In genomic region chr6:11906890-11907268, GRCm38 (mm10) we compare ENCODE assay signal across 8 mouse cellular contexts. TPM values are rescaled to one million over a fixed set of nuclear protein-coding genes. Genes with fewer than 3 reads are reported as not detected.
A peak's percentile ranks its signal among the peaks of the same experiment; 100 is the strongest.
DNase-seq lines count a peak whose midpoint lies in the region; ATAC-seq lines count a peak whose summit lies in the region.

No protein-coding gene starts in this region.

- peak overlapping the region; percentile 87 to 89 for H3K27ac ChIP-seq in heart, embryonic 14.5 days (replicated peaks in 1 of 2; ENCODE audit: control insufficient read depth in 1 of 2, insufficient read depth in 1 of 2, low read depth in 2 of 2, low read length in 2 of 2)
- H3K27ac ChIP-seq in forebrain, embryonic 16.5 days (ENCODE audit: low read length): no peak overlapping the region; the same call in 1 of the 2 replicates
- peak overlapping the region; percentile 86 for H3K27ac ChIP-seq in liver, embryonic 15.5 days (replicated peaks)

- peaks cover 39% of the 10 kb centered on the region for H3K36me3 ChIP-seq in heart, embryonic 14.5 days (ENCODE audit: control insufficient read depth, insufficient read depth, low read length)
- H3K36me3 ChIP-seq in forebrain, embryonic 16.5 days (ENCODE audit: control insufficient read depth, insufficient read depth): 0 out of 2 replicates have a peak, but pooled peaks cover 5% of the 10 kb centered on the region
- peaks cover 23% of the 10 kb centered on the region for H3K36me3 ChIP-seq in liver, embryonic 15.5 days (replicated peaks)

- H3K9ac ChIP-seq in heart, embryonic 14.5 days (ENCODE audit: low read length): peak overlapping the region; percentile 97
- peak overlapping the region; percentile 89 for H3K9ac ChIP-seq in forebrain, embryonic 16.5 days (replicated peaks; ENCODE audit: low read depth, low read length)
- peak overlapping the region; percentile 82 for H3K9ac ChIP-seq in liver, embryonic 15.5 days

- H3K4me3 ChIP-seq in heart, embryonic 14.5 days (ENCODE audit: control insufficient read depth in 1 of 2, insufficient read depth in 1 of 2, low read depth in 1 of 2, low read length in 2 of 2): peak overlapping the region; percentile 89 to 94
- peak overlapping the region; percentile 70 for H3K4me3 ChIP-seq in forebrain, embryonic 16.5 days (replicated peaks; ENCODE audit: low read length)
- H3K4me3 ChIP-seq in liver, embryonic 15.5 days (replicated peaks): peak overlapping the region; percentile 78

- WGBS in heart, embryonic 14.5 days: under 1% methylated on average over 5 of the region's 5 CpGs
- under 1% methylated on average over 5 of the region's 5 CpGs for WGBS in forebrain, embryonic 16.5 days
- 0% methylated on average over 5 of the region's 5 CpGs for WGBS in liver, embryonic 15.5 days (ENCODE audit: insufficient replicate concordance)

- peak; percentile 22; the same call in 1 of the 2 replicates for ATAC-seq in heart, embryonic 14.5 days (ENCODE audit: insufficient number of reproducible peaks, insufficient read depth, low FRiP score, low read depth)
- ATAC-seq in forebrain, embryonic 16.5 days: no peak
- peak; percentile 10 for ATAC-seq in liver, embryonic 15.5 days (ENCODE audit: insufficient read depth)

- peak overlapping the region; percentile 84 for H3K4me2 ChIP-seq in heart, embryonic 14.5 days (ENCODE audit: low read length)
- H3K4me2 ChIP-seq in forebrain, embryonic 16.5 days (ENCODE audit: low read length): peak overlapping the region; percentile 70
- H3K4me2 ChIP-seq in liver, embryonic 15.5 days: peak overlapping the region; percentile 76

- intact Hi-C loops in heart, postnatal 25 days (cut with DNase I): no loop called here
- intact Hi-C loops in gastrocnemius, postnatal 36 days (cut with DNase I): no loop called here

- H3K27me3 ChIP-seq in heart, embryonic 14.5 days (ENCODE audit: control insufficient read depth, insufficient read depth, low read length): no peaks in the 10 kb centered on the region
- H3K27me3 ChIP-seq in forebrain, embryonic 16.5 days (replicated peaks; ENCODE audit: control insufficient read depth, insufficient read depth, low read length): no peaks in the 10 kb centered on the region
- no peaks in the 10 kb centered on the region for H3K27me3 ChIP-seq in liver, embryonic 15.5 days

- DNase-seq in heart, postnatal 25 days (ENCODE audit: low spot score): no peak
- DNase-seq in MN1 (ENCODE audit: low spot score): peak; percentile 35
- no peak for DNase-seq in adrenal gland, adult 18-20 months (ENCODE audit: low spot score in 2 of 2)
- no peak for DNase-seq in urinary bladder, adult 2 months (ENCODE audit: low spot score)
- no peak for DNase-seq in gastrocnemius, postnatal 36 days

- no peaks in the 10 kb centered on the region for H3K9me3 ChIP-seq in heart, embryonic 14.5 days (ENCODE audit: control insufficient read depth, low read length)
- no peaks in the 10 kb centered on the region for H3K9me3 ChIP-seq in forebrain, embryonic 16.5 days (ENCODE audit: control insufficient read depth, low read length)
- no peaks in the 10 kb centered on the region for H3K9me3 ChIP-seq in liver, embryonic 15.5 days (replicated peaks)

- H3K4me1 ChIP-seq in heart, embryonic 14.5 days (ENCODE audit: control insufficient read depth in 2 of 2, insufficient read depth in 2 of 2, low read length in 2 of 2): peaks cover 2 to 13% of the 10 kb centered on the region in 2 experiments; a peak in 3 of 4 replicates
- peaks cover 17% of the 10 kb centered on the region for H3K4me1 ChIP-seq in forebrain, embryonic 16.5 days (replicated peaks; ENCODE audit: control insufficient read depth, insufficient read depth, low read length)
- peaks cover 29% of the 10 kb centered on the region for H3K4me1 ChIP-seq in liver, embryonic 15.5 days (replicated peaks)

RNA-seq across cellular contexts. Expression of gene Ndufa4, which starts 0.4 kb away (rescaled TPM):
- polyA plus RNA-seq in heart, embryonic 14.5 days (2014; fragmentation: Nextera tagmentation; extraction: Ambion mirVana): 1,963 and 2,026 TPM in 2 replicates
- total RNA-seq in heart, postnatal 25 days (2021): 1,000 to 10,000 TPM; 3,110 to 3,139 TPM
- 725 and 751 TPM in 2 replicates for polyA plus RNA-seq in forebrain, embryonic 16.5 days (2015; fragmentation: Nextera tagmentation; extraction: Ambion mirVana)
- polyA plus RNA-seq in liver, embryonic 15.5 days (2015; fragmentation: Nextera tagmentation; extraction: Ambion mirVana): 466 and 509 TPM in 2 replicates
- 1,000 to 10,000 TPM; 1,022 to 1,412 TPM for total RNA-seq in adrenal gland, adult 18-20 months (2021)
- 769 and 991 TPM in 2 replicates for polyA plus RNA-seq in urinary bladder, adult 2 months (2012; rRNA removed)
- 1,000 to 10,000 TPM; 1,316 to 1,443 TPM for total RNA-seq in gastrocnemius, postnatal 36 days (2021)

RNA-seq across cellular contexts. Expression of gene Phf14, which starts 0.7 kb away (rescaled TPM):
- 50.4 and 60.1 TPM in 2 replicates for polyA plus RNA-seq in heart, embryonic 14.5 days (2014; fragmentation: Nextera tagmentation; extraction: Ambion mirVana)
- 10 to 100 TPM; 46.4 to 48.2 TPM for total RNA-seq in heart, postnatal 25 days (2021)
- 69.6 and 78.4 TPM in 2 replicates for polyA plus RNA-seq in forebrain, embryonic 16.5 days (2015; fragmentation: Nextera tagmentation; extraction: Ambion mirVana)
- 11.0 and 14.8 TPM in 2 replicates for polyA plus RNA-seq in liver, embryonic 15.5 days (2015; fragmentation: Nextera tagmentation; extraction: Ambion mirVana)
- 10 to 100 TPM; 20.3 to 27.3 TPM for total RNA-seq in adrenal gland, adult 18-20 months (2021)
- polyA plus RNA-seq in urinary bladder, adult 2 months (2012; rRNA removed): 24.7 and 25.1 TPM in 2 replicates
- total RNA-seq in gastrocnemius, postnatal 36 days (2021): 10 to 100 TPM; 20.7 to 21.3 TPM
